Mouse (Mus musculus) adrenal gland, adult 2 months (tissue): ENCODE results near the gene Zfp3. TPM values are rescaled to one million over a fixed set of nuclear protein-coding genes. Genes with fewer than 3 reads are reported as not detected.
A peak's percentile ranks its signal among the peaks of the same experiment; 100 is the strongest.

Experiments used
- DNase-seq: peaks from one replicate; pipeline ENCODE4 v3.0.0; 2021
- long read RNA-seq: library from polyadenylated mRNA; stranded (forward); transcript quantifications from one replicate; pipeline ENCODE4 v2.0.0, GENCODE M21; 2021
- polyA plus RNA-seq: library from polyadenylated mRNA; depleted of rRNA; stranded (reverse); fragments of >200 nt; gene quantifications from 2 replicates; pipeline ENCODE4 v1.2.3, GENCODE M21; 2012; rRNA removed
- total RNA-seq, 2 experiments: library from RNA; stranded (reverse); gene quantifications; 2 replicates each; pipeline ENCODE4 v1.2.3; 2021

The Zfp3 gene
- total RNA-seq (10 to 100 TPM in 1 of 2 experiments, 1 to 10 TPM in 1; 8.0 to 12.6 TPM), polyA plus RNA-seq (1.5 and 2.0 TPM in 2 replicates)
- long read RNA-seq, transcript Zfp3-201 (2 exons, 2,061 nt): major isoform, 7 of 8 reads
- long read RNA-seq, partial matches to known transcripts: 0 of 8 reads
- long read RNA-seq, other reads (novel, unspliced or antisense): 1 of 8 reads

DNA sequence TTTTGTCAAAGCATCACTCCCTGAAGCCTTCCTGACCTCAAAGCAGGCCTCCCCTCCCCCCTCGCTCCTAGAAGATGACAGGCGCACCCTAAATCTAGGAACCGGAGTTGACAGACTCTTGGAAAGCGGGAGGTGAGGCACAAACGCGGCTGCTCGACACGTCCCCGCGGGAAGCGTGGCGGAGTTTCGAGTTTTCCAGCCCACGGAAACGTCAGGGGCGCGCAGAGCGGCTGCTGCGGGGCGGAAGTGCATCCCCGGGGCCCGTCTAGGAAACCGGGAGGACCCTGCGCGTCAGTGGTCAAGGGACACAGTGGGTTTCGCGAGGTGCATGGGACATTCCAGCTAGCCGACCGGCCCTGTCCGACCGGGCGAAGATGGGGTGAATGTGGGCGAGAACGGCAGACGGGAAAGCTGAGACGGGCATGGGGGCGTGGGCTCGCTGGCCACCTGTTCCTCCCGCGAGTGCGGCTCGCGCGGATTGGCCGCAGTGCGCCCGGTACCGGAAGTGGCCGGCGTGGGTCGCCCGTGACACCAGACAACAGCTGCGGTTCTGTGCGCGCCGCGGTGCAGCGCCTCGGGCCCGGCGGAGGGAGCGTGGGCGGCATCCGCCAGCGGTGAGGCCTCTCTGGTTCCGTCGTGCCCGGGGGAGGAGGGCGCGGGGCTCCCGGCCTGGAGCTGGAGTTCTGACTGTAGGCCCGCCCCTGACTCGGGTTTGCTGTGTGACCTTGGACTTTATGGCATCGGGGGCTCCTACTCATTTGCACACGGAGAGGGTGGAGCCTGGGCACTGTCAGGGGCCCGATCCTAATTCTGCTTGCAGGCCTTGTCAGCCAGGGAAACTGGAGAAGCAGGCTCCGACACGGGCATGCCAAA lies at the start of gene Zfp3:
Gene Zfp3 (plus strand): TSS at position 274 of the 873 bp plus-strand sequence.
- DNase-seq: peak; percentile 92

DNA sequence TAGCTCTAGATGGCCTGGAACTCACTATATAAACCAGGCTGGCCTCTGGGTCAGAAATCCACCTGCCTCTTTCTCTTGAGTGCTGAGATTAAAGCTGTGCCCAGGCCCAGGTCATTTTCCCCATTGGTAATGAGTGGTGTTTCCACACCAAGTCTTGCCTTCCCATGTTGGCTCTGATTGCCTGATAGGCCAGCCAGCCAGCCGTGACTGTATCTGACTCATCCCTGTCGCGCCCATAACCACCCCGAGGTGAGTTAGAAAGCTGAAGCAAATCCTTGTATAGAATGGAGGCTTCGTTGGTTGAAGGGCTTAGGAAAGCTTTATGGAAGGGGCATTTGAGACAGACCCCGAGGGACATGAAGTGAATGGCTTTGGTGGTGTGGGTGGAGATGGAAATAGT lies 48.2 kb upstream of the Zfp3 start:
- DNase-seq: peak; percentile 79

GRCm38 (mm10) chr11:70718481-70718880 lies 45.5 kb upstream of the Zfp3 start:
- DNase-seq: peak; percentile 78

DNA sequence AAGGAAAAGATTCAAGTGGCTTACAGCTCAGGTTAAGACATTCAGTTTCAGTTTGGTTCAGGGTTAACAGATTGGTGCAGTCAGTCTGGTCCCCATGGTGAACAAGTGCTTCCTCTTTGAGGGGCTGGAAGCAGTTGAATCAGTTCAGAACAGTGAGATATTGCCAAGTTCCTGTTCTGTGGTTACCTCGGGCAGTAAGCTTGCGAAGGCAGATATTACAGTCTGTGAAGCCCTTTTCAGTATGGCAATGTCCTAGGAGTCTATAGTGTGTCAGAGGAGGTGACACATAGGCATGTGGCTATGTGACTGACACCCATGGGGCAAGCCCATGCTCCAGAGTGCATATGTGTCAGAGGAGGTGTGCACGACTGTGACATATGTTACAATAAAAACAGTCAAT lies 43.4 kb upstream of the Zfp3 start:
- DNase-seq: no peak

- DNase-seq: peak; percentile 72
These were observed 42.9 kb upstream of the Zfp3 start for GRCm38 (mm10) chr11:70721072-70721471.

- DNase-seq: no peak
These were observed 39.3 kb upstream of the Zfp3 start for GRCm38 (mm10) chr11:70724706-70725105.

DNA sequence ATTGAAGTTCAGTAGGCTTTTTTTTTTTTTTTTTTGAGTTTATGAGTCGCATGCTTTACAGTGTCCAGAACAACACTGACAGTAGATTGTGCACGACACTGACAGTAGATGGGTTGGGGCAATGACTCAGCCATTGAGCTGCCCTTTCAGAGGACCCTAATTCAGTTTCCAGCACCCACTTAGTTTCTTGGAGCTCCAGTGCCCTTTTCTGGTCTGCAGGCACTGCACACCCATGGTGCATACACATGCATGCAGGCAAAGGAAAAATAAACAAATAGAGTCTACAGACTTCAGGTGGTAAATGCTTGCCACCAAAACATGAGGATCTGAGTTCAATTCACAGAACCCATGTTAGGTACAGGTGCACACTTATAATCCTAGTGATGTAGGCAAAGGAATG lies 37.4 kb upstream of the Zfp3 start:
- DNase-seq: no peak

DNA sequence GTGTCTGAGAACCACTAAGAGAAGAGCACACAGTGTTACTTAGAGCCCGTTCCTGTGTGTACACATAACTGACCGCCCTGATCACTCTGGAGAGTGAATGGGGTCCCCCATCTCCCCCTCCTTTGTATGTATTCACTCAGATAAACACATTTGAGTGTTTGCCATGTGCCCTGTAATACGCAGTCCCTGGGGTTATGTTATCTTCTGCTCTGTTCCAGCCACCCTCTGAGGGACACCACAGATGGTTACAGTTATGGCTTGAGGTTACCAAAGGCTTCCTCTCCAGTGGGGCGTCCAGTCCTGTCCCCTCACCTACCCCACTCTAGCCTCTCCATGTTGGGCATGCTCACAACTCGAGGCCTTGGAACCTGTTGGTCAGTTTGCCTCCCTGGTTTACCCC lies 36.6 kb upstream of the Zfp3 start:
- DNase-seq: no peak

GRCm38 (mm10) chr11:70730427-70731038 lies 33.5 kb upstream of the Zfp3 start:
- DNase-seq: peak; percentile 50

DNA sequence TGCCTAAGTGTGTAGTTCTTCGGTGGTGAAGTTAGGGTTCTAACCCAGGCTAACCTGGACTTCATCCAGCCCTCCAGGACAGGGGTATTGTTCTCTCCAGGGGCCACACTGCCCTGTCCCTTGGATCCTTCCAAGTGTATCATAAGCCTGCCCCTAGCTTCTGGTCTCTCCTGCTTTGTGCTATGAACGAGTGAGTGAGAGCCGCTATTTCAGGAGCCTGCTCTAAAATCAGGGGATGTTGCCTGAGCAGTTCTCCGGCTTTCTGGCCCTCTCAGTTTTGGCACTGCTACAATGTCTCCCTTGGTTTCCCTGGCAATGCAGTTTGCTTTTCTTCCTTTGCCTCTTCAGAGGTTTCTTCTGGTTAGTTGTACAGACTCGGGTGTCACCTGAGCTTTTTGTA lies 32.8 kb upstream of the Zfp3 start:
- DNase-seq: no peak

GRCm38 (mm10) chr11:70733256-70733655 lies 30.8 kb upstream of the Zfp3 start:
- DNase-seq: no peak

- DNase-seq: no peak
These were observed 26.3 kb upstream of the Zfp3 start for GRCm38 (mm10) chr11:70737749-70738148.

GRCm38 (mm10) chr11:70741603-70742002 lies 22.4 kb upstream of the Zfp3 start:
- no peak for DNase-seq

DNA sequence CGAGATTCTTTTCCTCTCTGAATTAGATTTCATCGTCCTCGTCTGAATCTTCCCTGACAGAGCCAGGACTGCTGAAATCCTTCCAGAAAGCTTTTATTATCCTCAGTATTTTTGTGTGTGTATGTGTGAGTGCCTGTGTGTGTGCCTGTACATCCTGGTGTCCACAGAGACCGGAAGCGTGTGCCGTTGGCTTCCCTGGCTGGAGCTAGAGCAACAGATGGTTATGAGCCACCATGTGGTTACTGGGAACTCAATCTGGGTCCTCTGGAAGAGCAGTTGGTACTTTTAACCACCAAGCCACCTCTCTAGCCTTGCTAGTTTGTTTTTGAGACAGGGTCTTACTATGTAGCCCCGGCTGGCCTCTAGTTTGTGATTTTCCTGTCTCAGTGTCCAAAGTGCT lies 21.9 kb upstream of the Zfp3 start:
- no peak for DNase-seq

- peak; percentile 44 for DNase-seq
These were observed 21.2 kb upstream of the Zfp3 start for GRCm38 (mm10) chr11:70742581-70743459.

GRCm38 (mm10) chr11:70745636-70746035 lies 18.4 kb upstream of the Zfp3 start:
- DNase-seq: no peak

DNA sequence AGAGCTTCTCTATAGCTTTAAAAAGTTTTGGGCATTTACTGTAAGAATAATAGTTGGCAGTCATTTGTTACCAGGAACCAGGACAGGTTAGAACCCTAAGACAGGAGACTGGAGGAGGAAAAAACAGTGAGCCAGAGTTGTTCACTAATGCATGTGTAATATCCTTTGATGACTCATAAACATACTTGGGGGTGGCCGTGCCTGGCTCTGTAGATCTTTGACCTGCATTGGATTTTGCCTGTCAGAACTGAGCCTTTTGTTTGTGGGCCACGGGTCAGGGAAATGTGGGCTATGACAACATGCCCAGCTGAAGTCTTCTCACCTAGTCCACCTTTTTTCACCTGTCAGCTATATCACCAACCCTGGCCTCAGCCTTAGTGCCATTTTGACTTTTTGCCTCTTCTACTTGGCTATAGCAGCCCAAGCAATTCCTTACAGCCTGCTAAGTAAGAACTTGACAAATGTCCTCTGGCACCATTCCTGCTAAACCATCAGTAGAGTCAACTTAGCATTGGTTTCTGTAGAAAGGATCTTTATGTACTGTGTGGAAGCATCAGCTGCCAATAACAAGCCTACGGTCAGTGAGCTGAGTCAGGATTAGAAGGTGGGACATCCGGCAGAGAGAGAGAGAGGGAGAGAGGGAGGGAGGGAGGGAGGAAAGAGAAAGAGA lies 16.0 kb upstream of the Zfp3 start:
- no peak for DNase-seq

DNA sequence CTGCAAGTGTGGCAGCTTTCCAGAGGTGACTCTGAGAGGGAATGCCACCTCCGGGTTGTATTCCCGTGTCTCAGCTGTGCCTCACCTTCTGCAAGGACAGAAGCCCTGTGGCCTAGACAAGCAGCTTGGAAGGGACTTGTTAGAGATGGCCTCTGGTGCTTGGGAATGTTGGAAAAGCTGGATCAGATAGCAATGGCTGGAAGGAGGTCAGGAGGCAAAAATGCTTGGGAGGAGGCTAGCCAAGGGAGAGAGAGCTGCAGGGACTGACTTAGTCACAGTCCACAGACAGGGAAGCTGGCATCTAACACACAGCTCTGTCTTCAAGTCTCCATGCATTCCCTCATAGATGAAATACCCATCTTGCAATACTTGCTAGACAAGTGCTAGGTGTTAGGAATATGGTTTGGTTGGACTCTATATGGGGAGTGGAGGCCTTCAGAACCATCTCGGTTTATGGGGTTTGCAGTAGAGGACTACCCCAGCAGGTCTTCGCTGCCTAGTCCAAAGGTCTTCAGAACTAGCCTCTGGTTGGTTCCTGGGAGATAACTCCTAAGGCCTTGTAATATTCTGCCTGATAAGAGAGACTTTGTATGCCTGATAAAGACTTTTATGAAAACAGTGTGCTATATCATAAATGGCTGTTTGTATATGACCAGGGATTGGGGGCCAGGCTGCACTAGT lies 11.5 kb upstream of the Zfp3 start:
- no peak for DNase-seq

- DNase-seq: no peak
These were observed 10.9 kb upstream of the Zfp3 start for GRCm38 (mm10) chr11:70753146-70753545.

- no peak for DNase-seq
These were observed 9.5 kb upstream of the Zfp3 start for GRCm38 (mm10) chr11:70754476-70754875.

GRCm38 (mm10) chr11:70754958-70755357 lies 9.1 kb upstream of the Zfp3 start:
- DNase-seq: no peak
